Mouse (Mus musculus) heart, postnatal 0 days (tissue): Measurements from ENCODE around the gene Bola1.

Experiments
- CTCF ChIP-seq: IDR thresholded peaks from 2 replicates; pipeline ENCODE4 v1.5.1; 2016; ENCODE audit warnings: antibody characterized with exemption, control low read depth, low read depth
- EP300 ChIP-seq: IDR thresholded peaks from 2 replicates; pipeline ENCODE4 v1.6.1; 2016; ENCODE audit warnings: antibody characterized with exemption, low read depth

GRCm38 (mm10) chr3:96219661-96220130 lies at the start of gene Bola1, which contains the start of gene Hist2h2ab:
- no peak for TF ChIP-seq CTCF
- TF ChIP-seq EP300, result peak; percentile 68
